Mouse (Mus musculus): ENCODE measurements around the gene Stom. TPM values are rescaled to one million over a fixed set of nuclear protein-coding genes. Genes with fewer than 3 reads are reported as not detected.

Stom gene
- total RNA-seq, 1 experiment, result 11.6 TPM

DNA sequence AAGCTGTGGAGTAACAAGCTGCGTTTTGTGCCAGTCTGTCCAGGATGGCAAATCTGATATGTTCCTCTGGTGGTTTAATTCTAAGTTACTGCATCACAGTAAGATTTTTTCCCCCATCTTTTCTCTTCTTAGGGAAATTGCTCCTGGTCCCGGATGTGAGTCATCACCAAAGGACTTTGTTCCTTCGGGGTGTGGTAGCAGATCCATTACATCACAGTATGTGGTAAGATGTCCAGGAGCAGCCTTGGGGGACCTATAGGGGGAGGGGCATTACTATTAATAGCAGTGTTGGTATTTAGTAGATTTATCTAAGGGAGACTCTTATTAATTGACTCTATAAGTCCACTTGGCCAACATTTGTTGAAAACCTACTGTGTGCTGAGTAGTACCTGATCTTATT lies 5.8 kb upstream of the Stom start:
- TF ChIP-seq MAFK (IDR thresholded peaks at IDR 0.05; ENCODE audit: insufficient read depth, low read depth, low read length), result no peak
- TF ChIP-seq ZNF384 (IDR thresholded peaks at IDR 0.05; ENCODE audit: low read depth, low read length), result no peak
- TF ChIP-seq CHD2 (IDR thresholded peaks at IDR 0.05; ENCODE audit: low read depth, low read length), result no peak
- TF ChIP-seq ZC3H11A (IDR thresholded peaks at IDR 0.05; ENCODE audit: borderline replicate concordance, low read depth, low read length), result no peak
- TF ChIP-seq HCFC1 (IDR thresholded peaks at IDR 0.05; ENCODE audit: borderline replicate concordance, insufficient read depth, low read length), result no peak
- no peaks in the 10 kb centered on the region for H3K36me3 ChIP-seq (ENCODE audit: control insufficient read depth, insufficient read depth, low read length, poor library complexity, severe bottlenecking)
- no peak overlapping the region for H3K4me3 ChIP-seq (ENCODE audit: insufficient read depth in 1 of 2, low read depth in 1 of 2, low read length in 2 of 2, poor library complexity in 1 of 2, severe bottlenecking in 1 of 2)
- peaks cover 0 to 4% of the 10 kb centered on the region in 2 experiments; a peak in 1 of 4 replicates for H3K4me1 ChIP-seq (ENCODE audit: control insufficient read depth in 2 of 2, insufficient read depth in 2 of 2, low read length in 2 of 2, poor library complexity in 1 of 2)
- no peak overlapping the region for H3K27ac ChIP-seq (ENCODE audit: insufficient read depth, low read depth, low read length, poor library complexity, severe bottlenecking)
- in situ Hi-C loops (cut with MboI; ENCODE audit: low sequenced_read_pairs in 2 of 2, unreplicated experiment in 2 of 2), result no loop called here
- no peaks in the 10 kb centered on the region for H3K9me3 ChIP-seq (ENCODE audit: control insufficient read depth, insufficient read depth, low read depth, low read length)
- H3K9ac ChIP-seq (ENCODE audit: insufficient read depth, low read depth, low read length, poor library complexity, severe bottlenecking), result no peak overlapping the region
- no peak for DNase-seq (ENCODE audit: low read depth, low spot score)

DNA sequence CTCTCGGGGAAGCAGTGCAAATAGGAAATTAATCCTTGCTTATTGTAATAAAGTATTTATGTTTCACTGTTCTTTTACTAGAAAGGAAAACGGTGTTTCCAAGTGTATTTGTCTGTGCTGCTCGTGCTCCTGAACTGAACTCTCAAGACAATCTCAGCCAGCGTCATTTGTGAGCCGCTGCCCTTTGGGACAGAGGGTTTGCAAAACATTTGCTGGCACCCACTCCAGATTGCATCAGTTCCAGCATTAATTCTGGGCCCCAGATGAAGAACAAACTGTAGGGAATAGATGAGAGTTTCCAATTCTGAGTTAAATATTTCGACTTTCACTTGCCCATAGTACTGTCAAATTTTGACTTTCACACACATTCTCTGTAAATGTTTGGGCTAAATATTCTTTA lies 1.9 kb upstream of the Stom start:
- Histone ChIP-seq H3K4me1 (ENCODE audit: control insufficient read depth in 2 of 2, insufficient read depth in 2 of 2, low read length in 2 of 2, poor library complexity in 1 of 2) (peaks cover 0 to 5% of the 10 kb centered on the region in 2 experiments; a peak in 1 of 4 replicates), H3K9me3 (ENCODE audit: control insufficient read depth, insufficient read depth, low read depth, low read length) (no peaks in the 10 kb centered on the region), H3K9ac (ENCODE audit: insufficient read depth, low read depth, low read length, poor library complexity, severe bottlenecking) (no peak overlapping the region), H3K27ac (ENCODE audit: insufficient read depth, low read depth, low read length, poor library complexity, severe bottlenecking) (no peak overlapping the region), H3K36me3 (ENCODE audit: control insufficient read depth, insufficient read depth, low read length, poor library complexity, severe bottlenecking) (no peaks in the 10 kb centered on the region), H3K4me3 (ENCODE audit: insufficient read depth in 1 of 2, low read depth in 1 of 2, low read length in 2 of 2, poor library complexity in 1 of 2, severe bottlenecking in 1 of 2) (no peak overlapping the region)
- no peak for DNase-seq (ENCODE audit: low read depth, low spot score)
- TF ChIP-seq ZNF384 (IDR thresholded peaks at IDR 0.05; ENCODE audit: low read depth, low read length) (no peak), HCFC1 (IDR thresholded peaks at IDR 0.05; ENCODE audit: borderline replicate concordance, insufficient read depth, low read length) (no peak), MAFK (IDR thresholded peaks at IDR 0.05; ENCODE audit: insufficient read depth, low read depth, low read length) (no peak), CHD2 (IDR thresholded peaks at IDR 0.05; ENCODE audit: low read depth, low read length) (no peak), ZC3H11A (IDR thresholded peaks at IDR 0.05; ENCODE audit: borderline replicate concordance, low read depth, low read length) (no peak)
- in situ Hi-C loops (cut with MboI; ENCODE audit: low sequenced_read_pairs in 2 of 2, unreplicated experiment in 2 of 2), result no loop called here

DNA sequence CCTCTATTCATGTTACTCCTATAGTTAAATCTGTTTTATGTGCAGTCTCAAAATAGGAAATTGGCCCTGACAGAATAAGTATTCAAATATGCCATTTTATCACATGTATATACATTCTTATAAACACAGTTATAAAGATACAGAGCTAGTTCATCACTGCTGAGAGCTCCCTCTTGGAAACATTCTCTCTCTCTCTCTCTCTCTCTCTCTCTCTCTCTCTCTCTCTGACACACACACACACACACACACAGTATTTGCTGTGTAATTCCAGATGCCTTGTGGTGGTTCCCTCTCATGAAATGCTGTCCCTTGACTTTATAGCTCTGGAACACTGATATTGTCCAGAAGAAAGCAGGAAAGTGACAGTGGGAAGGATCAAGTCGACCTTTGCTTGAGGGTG lies 1.3 kb upstream of the Stom start:
- Histone ChIP-seq H3K4me1 (ENCODE audit: control insufficient read depth in 2 of 2, insufficient read depth in 2 of 2, low read length in 2 of 2, poor library complexity in 1 of 2) (peaks cover 0 to 5% of the 10 kb centered on the region in 2 experiments; a peak in 1 of 4 replicates), H3K9ac (ENCODE audit: insufficient read depth, low read depth, low read length, poor library complexity, severe bottlenecking) (no peak overlapping the region), H3K9me3 (ENCODE audit: control insufficient read depth, insufficient read depth, low read depth, low read length) (no peaks in the 10 kb centered on the region), H3K4me3 (ENCODE audit: insufficient read depth in 1 of 2, low read depth in 1 of 2, low read length in 2 of 2, poor library complexity in 1 of 2, severe bottlenecking in 1 of 2) (no peak overlapping the region), H3K27ac (ENCODE audit: insufficient read depth, low read depth, low read length, poor library complexity, severe bottlenecking) (no peak overlapping the region), H3K36me3 (ENCODE audit: control insufficient read depth, insufficient read depth, low read length, poor library complexity, severe bottlenecking) (no peaks in the 10 kb centered on the region)
- DNase-seq (ENCODE audit: low read depth, low spot score), result no peak
- TF ChIP-seq ZC3H11A (IDR thresholded peaks at IDR 0.05; ENCODE audit: borderline replicate concordance, low read depth, low read length), result no peak
- in situ Hi-C loops (cut with MboI; ENCODE audit: low sequenced_read_pairs in 2 of 2, unreplicated experiment in 2 of 2), result no loop called here

DNA sequence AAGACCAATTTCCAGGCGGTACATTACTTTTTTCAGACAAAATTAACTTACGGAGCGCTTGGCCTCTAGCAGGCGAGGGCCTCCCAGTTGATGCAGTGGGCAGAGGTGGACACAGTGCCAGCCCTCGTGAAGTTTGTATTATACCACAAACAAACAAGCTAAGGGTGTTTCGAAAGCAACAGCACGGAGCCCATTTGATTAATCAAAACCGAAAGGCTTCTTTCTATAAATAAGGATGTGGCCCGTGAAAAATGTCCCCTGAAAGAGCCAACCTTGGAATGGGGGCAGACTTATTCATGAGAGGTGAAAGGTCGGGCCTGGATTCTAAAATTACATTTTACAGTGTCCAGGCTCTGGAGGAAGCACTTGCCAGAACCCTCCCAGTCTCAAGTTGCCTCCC lies 643 bp upstream of the Stom start:
- TF ChIP-seq MAFK (IDR thresholded peaks at IDR 0.05; ENCODE audit: insufficient read depth, low read depth, low read length) (no peak), ZC3H11A (IDR thresholded peaks at IDR 0.05; ENCODE audit: borderline replicate concordance, low read depth, low read length) (no peak), CHD2 (IDR thresholded peaks at IDR 0.05; ENCODE audit: low read depth, low read length) (no peak), ZNF384 (IDR thresholded peaks at IDR 0.05; ENCODE audit: low read depth, low read length) (no peak), HCFC1 (IDR thresholded peaks at IDR 0.05; ENCODE audit: borderline replicate concordance, insufficient read depth, low read length) (no peak)
- Histone ChIP-seq H3K4me3 (ENCODE audit: insufficient read depth in 1 of 2, low read depth in 1 of 2, low read length in 2 of 2, poor library complexity in 1 of 2, severe bottlenecking in 1 of 2) (peak overlapping the region in 1 of 2 experiments; percentile 5; a peak in 1 of 4 replicates), H3K9me3 (ENCODE audit: control insufficient read depth, insufficient read depth, low read depth, low read length) (no peaks in the 10 kb centered on the region), H3K27ac (ENCODE audit: insufficient read depth, low read depth, low read length, poor library complexity, severe bottlenecking) (no peak overlapping the region), H3K4me1 (ENCODE audit: control insufficient read depth in 2 of 2, insufficient read depth in 2 of 2, low read length in 2 of 2, poor library complexity in 1 of 2) (peaks cover 0 to 5% of the 10 kb centered on the region in 2 experiments; a peak in 1 of 4 replicates), H3K36me3 (ENCODE audit: control insufficient read depth, insufficient read depth, low read length, poor library complexity, severe bottlenecking) (no peaks in the 10 kb centered on the region), H3K9ac (ENCODE audit: insufficient read depth, low read depth, low read length, poor library complexity, severe bottlenecking) (no peak overlapping the region)
- in situ Hi-C loops (cut with MboI; ENCODE audit: low sequenced_read_pairs in 2 of 2, unreplicated experiment in 2 of 2), result no loop called here
- DNase-seq (ENCODE audit: low read depth, low spot score), result no peak

DNA sequence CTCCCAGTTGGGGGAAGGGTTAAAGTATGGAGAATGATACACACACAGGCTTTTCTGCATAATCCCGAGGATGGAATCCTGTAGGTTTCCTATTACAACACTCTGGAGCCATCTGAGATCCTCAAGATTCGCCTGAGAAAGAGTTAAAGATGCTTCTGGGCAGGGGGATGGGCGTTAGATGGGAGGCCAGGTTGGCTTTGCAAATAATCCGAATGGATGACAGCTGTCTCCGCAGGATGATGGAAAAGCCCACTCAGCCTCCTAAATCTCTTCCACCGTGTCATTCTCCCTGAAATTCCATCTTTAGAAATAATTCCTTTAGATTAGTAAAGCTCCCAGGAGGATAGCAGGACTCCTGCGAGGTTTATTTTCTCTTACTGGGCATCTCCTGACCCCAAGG lies 1.2 kb downstream of the Stom start:
- H3K36me3 ChIP-seq (ENCODE audit: control insufficient read depth, insufficient read depth, low read length, poor library complexity, severe bottlenecking), result no peaks in the 10 kb centered on the region

More for the DNA sequence above, 1.2 kb downstream of the Stom start:
- no peak overlapping the region for H3K27ac ChIP-seq (ENCODE audit: insufficient read depth, low read depth, low read length, poor library complexity, severe bottlenecking)
- DNase-seq (ENCODE audit: low read depth, low spot score), result no peak
- no peak for TF ChIP-seq MAFK (IDR thresholded peaks at IDR 0.05; ENCODE audit: insufficient read depth, low read depth, low read length)
- H3K4me1 ChIP-seq (ENCODE audit: control insufficient read depth in 2 of 2, insufficient read depth in 2 of 2, low read length in 2 of 2, poor library complexity in 1 of 2), result peaks cover 0 to 3% of the 10 kb centered on the region in 2 experiments; a peak in 1 of 4 replicates
- in situ Hi-C loops (cut with MboI; ENCODE audit: low sequenced_read_pairs in 2 of 2, unreplicated experiment in 2 of 2), result no loop called here
- H3K9ac ChIP-seq (ENCODE audit: insufficient read depth, low read depth, low read length, poor library complexity, severe bottlenecking), result no peak overlapping the region
- no peaks in the 10 kb centered on the region for H3K9me3 ChIP-seq (ENCODE audit: control insufficient read depth, insufficient read depth, low read depth, low read length)
- H3K4me3 ChIP-seq (ENCODE audit: insufficient read depth in 1 of 2, low read depth in 1 of 2, low read length in 2 of 2, poor library complexity in 1 of 2, severe bottlenecking in 1 of 2), result no peak overlapping the region
